Mouse (Mus musculus) heart, adult 2 months (tissue): ENCODE measurements around the gene Zfp367. TPM values are rescaled to one million over a fixed set of nuclear protein-coding genes. Genes with fewer than 3 reads are reported as not detected.
A peak's percentile ranks its signal among the peaks of the same experiment; 100 is the strongest.

Experiments
- DNase-seq, 2 experiments: peaks; one replicate each; pipeline ENCODE4 v3.0.0; 2021
- H3K27ac ChIP-seq: fragments of 200-600 bp; 2 replicates; pipeline ENCODE4 v1.8.1; 2022
- H3K27me3 ChIP-seq: fragments of 200-500 bp; 2 replicates; pipeline ENCODE4 v1.6.1; 2012; ENCODE audit warnings: mild to moderate bottlenecking, low read length, inconsistent platforms, mixed read lengths; ENCODE audit not compliant: control insufficient read depth, insufficient read depth
- H3K36me3 ChIP-seq: fragments of 200-500 bp; 2 replicates; pipeline ENCODE4 v1.6.1; 2012; ENCODE audit warnings: low read length, inconsistent platforms; ENCODE audit not compliant: control insufficient read depth, insufficient read depth
- H3K4me1 ChIP-seq: fragments of 200-500 bp; 2 replicates; pipeline ENCODE4 v1.6.1; 2011; ENCODE audit warnings: low read length; ENCODE audit not compliant: control insufficient read depth, insufficient read depth
- H3K4me3 ChIP-seq: fragments of 200-600 bp; 2 replicates; pipeline ENCODE4 v1.8.1; 2022
- H3K79me2 ChIP-seq: fragments of 200-500 bp; replicated peaks from 2 replicates; pipeline ENCODE4 v1.6.1; 2012; ENCODE audit warnings: mild to moderate bottlenecking, inconsistent platforms, low read length, moderate library complexity, mixed read lengths; ENCODE audit not compliant: control insufficient read depth, insufficient read depth
- H3K9ac ChIP-seq: fragments of 200-500 bp; 2 replicates; pipeline ENCODE4 v1.6.1; 2012; ENCODE audit warnings: low read depth, mild to moderate bottlenecking, control low read depth, inconsistent platforms, low read length, mixed read lengths
- CTCF ChIP-seq: fragments of 200-600 bp; IDR thresholded peaks from 2 replicates; pipeline ENCODE4 v1.8.1; 2022; ENCODE audit warnings: antibody characterized with exemption, mild to moderate bottlenecking, moderate library complexity
- EP300 ChIP-seq: fragments of 200-500 bp; IDR thresholded peaks from 2 replicates; pipeline ENCODE4 v1.6.1; 2011; ENCODE audit warnings: low read depth, low read length, control low read depth; ENCODE audit not compliant: insufficient read depth
- POLR2A ChIP-seq: fragments of 200-500 bp; IDR thresholded peaks from 2 replicates; pipeline ENCODE4 v1.6.1; 2011; ENCODE audit warnings: mild to moderate bottlenecking, low read depth, low read length, control low read depth; ENCODE audit not compliant: insufficient read depth
- WGBS: fragments of 180-500 bp; shearing (Covaris S2); methylation state at CpG from one replicate; pipeline ENCODE4 v1.1.7; 2018; 5-methylcytosine and 5-hydroxymethylcytosine counted together
- intact Hi-C: fragments of 180-260 bp; cut with DNase I; formaldehyde crosslinking; loops from one replicate; pipeline ENCODE4 v1.15.1; 2025
- polyA plus RNA-seq: library from polyadenylated mRNA; depleted of rRNA; stranded (reverse); fragments of >200 nt; gene quantifications from 2 replicates; pipeline ENCODE4 v1.2.3, GENCODE M21; 2012
- total RNA-seq, 2 experiments: library from RNA; stranded (reverse); gene quantifications; 2 replicates each; pipeline ENCODE4 v1.2.3; 2021

Gene Zfp367
- total and polyA plus RNA-seq, 3 experiments, result 14.4 to 23.0 (median 20.9) TPM

GRCm38 (mm10) chr13:64180300-64180699 is 27.3 kb upstream of the Zfp367 start:
- intact Hi-C loops, result loop anchor here (5.0 kb wide), 1 partner anchor 257 kb away; no protein-coding TSS in a partner anchor
- no peak for DNase-seq
- H3K4me3 ChIP-seq, result no peak overlapping the region
- no peak overlapping the region for H3K27ac ChIP-seq
- no peaks in the 10 kb centered on the region for H3K4me1 ChIP-seq
- 76% methylated on average over 4 of the region's 4 CpGs for WGBS
- H3K27me3 ChIP-seq, result no peaks in the 10 kb centered on the region
- H3K79me2 ChIP-seq, result no peaks in the 10 kb centered on the region
- H3K36me3 ChIP-seq, result no peaks in the 10 kb centered on the region
- no peak overlapping the region for H3K9ac ChIP-seq
- TF ChIP-seq CTCF (0 out of 2 replicates have a peak, but pooled peaks have one; percentile 16), EP300 (no peak)

GRCm38 (mm10) chr13:64178746-64179652 is 26.0 kb upstream of the Zfp367 start:
- H3K27me3 ChIP-seq, result no peaks in the 10 kb centered on the region
- DNase-seq, result no peak
- no peaks in the 10 kb centered on the region for H3K4me1 ChIP-seq
- H3K27ac ChIP-seq, result no peak overlapping the region
- H3K4me3 ChIP-seq, result no peak overlapping the region
- intact Hi-C loops, result no loop called here
- TF ChIP-seq EP300 (no peak), POLR2A (no peak), CTCF (no peak)
- WGBS, result 81% methylated on average over 13 of the region's 13 CpGs
- H3K36me3 ChIP-seq, result no peaks in the 10 kb centered on the region
- no peak overlapping the region for H3K9ac ChIP-seq
- no peaks in the 10 kb centered on the region for H3K79me2 ChIP-seq

GRCm38 (mm10) chr13:64178000-64178399 is 25.0 kb upstream of the Zfp367 start:
- H3K4me3 ChIP-seq, result no peak overlapping the region
- no peaks in the 10 kb centered on the region for H3K36me3 ChIP-seq
- WGBS, result 81% methylated on average over 7 of the region's 7 CpGs
- intact Hi-C loops, result no loop called here
- H3K27ac ChIP-seq, result no peak overlapping the region
- no peak for DNase-seq
- no peaks in the 10 kb centered on the region for H3K27me3 ChIP-seq
- no peak overlapping the region for H3K9ac ChIP-seq
- TF ChIP-seq CTCF, result no peak
- TF ChIP-seq POLR2A, result no peak
- no peak for TF ChIP-seq EP300
- H3K4me1 ChIP-seq, result no peaks in the 10 kb centered on the region
- H3K79me2 ChIP-seq, result no peaks in the 10 kb centered on the region

GRCm38 (mm10) chr13:64169746-64170145 is 16.7 kb upstream of the Zfp367 start:
- DNase-seq, result no peak
- intact Hi-C loops, result loop anchor here (10.0 kb wide), 1 partner anchor 605 kb away; no protein-coding TSS in a partner anchor
- no peak overlapping the region for H3K27ac ChIP-seq
- H3K9ac ChIP-seq, result no peak overlapping the region
- no peaks in the 10 kb centered on the region for H3K79me2 ChIP-seq
- no peaks in the 10 kb centered on the region for H3K27me3 ChIP-seq
- 98% methylated on average over 25 of the region's 25 CpGs for WGBS
- no peaks in the 10 kb centered on the region for H3K36me3 ChIP-seq
- no peaks in the 10 kb centered on the region for H3K4me1 ChIP-seq
- TF ChIP-seq POLR2A, result no peak
- no peak overlapping the region for H3K4me3 ChIP-seq

GRCm38 (mm10) chr13:64163147-64163715 is 10.2 kb upstream of the Zfp367 start:
- no peaks in the 10 kb centered on the region for H3K79me2 ChIP-seq
- H3K4me1 ChIP-seq, result peaks cover 1% of the 10 kb centered on the region
- intact Hi-C loops, result loop anchor here (5.0 to 10.0 kb wide), 3 partner anchors 144 to 598 kb away; partner anchors contain the start of gene Cdk20
- no peak for TF ChIP-seq POLR2A
- no peak for TF ChIP-seq EP300
- TF ChIP-seq CTCF, result no peak
- H3K27me3 ChIP-seq, result no peaks in the 10 kb centered on the region
- H3K27ac ChIP-seq, result no peak overlapping the region
- H3K9ac ChIP-seq, result no peak overlapping the region
- 64% methylated on average over 13 of the region's 13 CpGs for WGBS
- peak overlapping the region; percentile 86 for H3K4me3 ChIP-seq
- H3K36me3 ChIP-seq, result no peaks in the 10 kb centered on the region
- DNase-seq, result no peak

- H3K4me1 ChIP-seq, result peaks cover 1% of the 10 kb centered on the region
- DNase-seq, result peak in 1 of 2 experiments; percentile 40
These were observed 9.6 kb upstream of the Zfp367 start for GRCm38 (mm10) chr13:64162626-64163025.

More at GRCm38 (mm10) chr13:64162626-64163025, 9.6 kb upstream of the Zfp367 start:
- peak overlapping the region; percentile 86 for H3K4me3 ChIP-seq
- no peaks in the 10 kb centered on the region for H3K79me2 ChIP-seq
- no peaks in the 10 kb centered on the region for H3K27me3 ChIP-seq
- peak overlapping the region; percentile 98 for H3K9ac ChIP-seq
- no peaks in the 10 kb centered on the region for H3K36me3 ChIP-seq
- peak overlapping the region; percentile 78 for H3K27ac ChIP-seq
- 8% methylated on average over 14 of the region's 14 CpGs for WGBS
- TF ChIP-seq CTCF, result no peak
- no peak for TF ChIP-seq POLR2A
- TF ChIP-seq EP300, result no peak
- intact Hi-C loops, result loop anchor here (5.0 to 10.0 kb wide), 3 partner anchors 145 to 598 kb away; partner anchors contain the start of gene Cdk20
